Mouse (Mus musculus) forebrain, embryonic 11.5 days (tissue): ENCODE results near the gene Daam2. TPM values are rescaled to one million over a fixed set of nuclear protein-coding genes. Genes with fewer than 3 reads are reported as not detected.

Source experiments
- ATAC-seq: fragments of 200-750 bp; cut with Nextera tagmentation; replicated peaks from 2 replicates; pipeline ENCODE4 v1.8.0; 2017; ENCODE audit warnings: moderate TSS enrichment; ENCODE audit not compliant: low FRiP score
- DNase-seq: peaks from one replicate; pipeline ENCODE4 v3.0.0-alpha.2; 2017; ENCODE audit warnings: low spot score
- H3K27ac ChIP-seq: fragments of 300-500 bp; sonication (generic); 2 replicates; pipeline ENCODE4 v1.5.1; 2014; ENCODE audit warnings: low read depth, low read length
- H3K27me3 ChIP-seq: fragments of 300-500 bp; sonication (generic); 2 replicates; pipeline ENCODE4 v1.6.1; 2014; ENCODE audit warnings: mild to moderate bottlenecking, low read length, mixed read lengths; ENCODE audit not compliant: control insufficient read depth, insufficient read depth
- H3K36me3 ChIP-seq: fragments of 300-500 bp; sonication (generic); 2 replicates; pipeline ENCODE4 v1.6.1; 2014; ENCODE audit warnings: mild to moderate bottlenecking, low read length, moderate library complexity, mixed read lengths; ENCODE audit not compliant: control insufficient read depth, insufficient read depth
- H3K4me1 ChIP-seq: fragments of 300-500 bp; sonication (generic); replicated peaks from 2 replicates; pipeline ENCODE4 v1.6.1; 2014; ENCODE audit warnings: low read length, mixed read lengths; ENCODE audit not compliant: control insufficient read depth, insufficient read depth
- H3K4me2 ChIP-seq: fragments of 300-500 bp; sonication (generic); 2 replicates; pipeline ENCODE4 v1.6.1; 2014; ENCODE audit warnings: low read depth, mild to moderate bottlenecking, low read length, moderate library complexity, mixed read lengths; ENCODE audit not compliant: severe bottlenecking
- H3K4me3 ChIP-seq: fragments of 300-500 bp; sonication (generic); 2 replicates; pipeline ENCODE4 v1.5.1; 2014; ENCODE audit warnings: low read depth, low read length
- H3K9ac ChIP-seq: fragments of 300-500 bp; sonication (generic); 2 replicates; pipeline ENCODE4 v1.6.1; 2014; ENCODE audit warnings: low read length
- H3K9me3 ChIP-seq: fragments of 300-500 bp; sonication (generic); 2 replicates; pipeline ENCODE4 v1.6.1; 2016; ENCODE audit warnings: low read length, mixed read lengths; ENCODE audit not compliant: control insufficient read depth
- WGBS: fragments of 180-500 bp; shearing (Covaris S2); extraction: QIAGEN DNeasy Blood & Tissue Kit; methylation state at CpG from one replicate; pipeline ENCODE4 v1.1.7; 2014; 5-methylcytosine and 5-hydroxymethylcytosine counted together
- polyA plus RNA-seq: library from polyadenylated mRNA; unstranded; fragments of >200 nt; fragmentation: Nextera tagmentation; extraction: Ambion mirVana; gene quantifications from 2 replicates; pipeline ENCODE4 v1.2.1, GENCODE M21; 2014

Gene Daam2
- polyA plus RNA-seq, 1 experiment from 2014 or later = 1.5 TPM

DNA sequence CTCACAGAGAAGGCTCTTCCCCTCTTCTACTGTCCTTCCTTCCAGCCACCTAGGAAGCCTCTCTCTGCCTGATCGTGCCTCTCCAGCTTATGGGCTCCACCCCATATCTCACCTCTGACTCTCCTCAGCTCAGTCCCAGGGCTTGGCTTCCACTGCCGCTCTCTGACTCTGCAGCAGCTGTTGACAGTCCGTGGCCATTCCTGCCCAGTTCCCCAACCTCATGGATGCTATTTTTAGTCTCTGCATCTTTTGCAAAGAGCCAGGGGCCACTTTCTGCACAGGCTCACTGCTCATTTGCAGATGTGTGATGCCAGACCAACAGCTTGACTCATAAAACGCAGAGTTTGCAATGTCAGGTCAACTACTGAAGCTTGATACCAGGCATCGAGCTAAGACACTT is 75.0 kb downstream of the Daam2 start:
- WGBS = 85% methylated on average over 5 of the region's 5 CpGs

DNA sequence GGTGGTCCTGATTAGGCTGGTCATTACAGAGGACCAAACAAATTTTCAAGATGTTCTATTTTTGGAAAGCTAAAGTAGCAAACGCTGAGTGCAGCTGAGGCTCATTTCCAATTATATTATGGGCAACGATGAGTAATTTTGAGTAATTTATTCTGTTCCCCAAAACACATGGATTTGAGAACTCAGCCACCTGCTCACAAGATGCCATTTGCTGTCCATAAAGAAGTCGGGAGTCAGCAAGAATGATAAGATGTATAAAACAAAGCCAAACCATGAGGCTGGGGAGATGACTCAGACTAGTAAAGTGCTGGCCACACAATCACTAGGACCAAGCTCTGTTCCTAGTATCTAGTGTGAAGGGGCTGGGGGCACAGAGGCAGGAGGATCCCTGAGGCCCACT is 79.7 kb downstream of the Daam2 start:
- DNase-seq (no peak), ATAC-seq (no peak)
- Histone ChIP-seq H3K9me3 (no peaks in the 10 kb centered on the region), H3K4me3 (no peak overlapping the region), H3K27me3 (no peaks in the 10 kb centered on the region), H3K4me1 (no peaks in the 10 kb centered on the region), H3K4me2 (no peak overlapping the region), H3K27ac (no peak overlapping the region), H3K9ac (no peak overlapping the region), H3K36me3 (no peaks in the 10 kb centered on the region)
- 85% methylated on average over 3 of the region's 3 CpGs for WGBS

More for the DNA sequence above, 75.0 kb downstream of the Daam2 start:
- ATAC-seq (no peak), DNase-seq (no peak)
- no peak overlapping the region for H3K4me2 ChIP-seq
- H3K9me3 ChIP-seq = no peaks in the 10 kb centered on the region
- H3K4me3 ChIP-seq = no peak overlapping the region
- no peak overlapping the region for H3K27ac ChIP-seq
- no peaks in the 10 kb centered on the region for H3K4me1 ChIP-seq
- no peaks in the 10 kb centered on the region for H3K27me3 ChIP-seq
- H3K36me3 ChIP-seq = no peaks in the 10 kb centered on the region
- no peak overlapping the region for H3K9ac ChIP-seq

DNA sequence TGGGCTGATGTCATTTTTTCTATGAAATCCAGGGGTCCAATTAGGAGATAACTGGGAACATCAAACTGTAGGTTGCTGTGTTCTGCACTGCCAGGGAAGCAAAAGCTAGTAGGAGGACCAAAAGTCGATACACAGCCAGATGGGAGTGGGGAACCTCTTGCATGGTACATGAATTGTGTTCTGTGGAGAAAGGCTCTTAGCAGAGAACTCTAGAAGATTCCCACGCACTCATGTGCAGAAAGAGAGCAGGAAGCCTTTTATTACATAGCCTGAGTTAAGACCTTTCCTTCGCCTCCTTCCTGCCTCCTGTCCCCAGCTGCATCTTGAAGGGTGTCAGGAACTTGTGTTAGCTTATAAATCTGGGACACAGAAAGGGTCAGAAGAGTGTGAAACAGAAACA is 82.3 kb downstream of the Daam2 start:
- Histone ChIP-seq H3K4me1 (no peaks in the 10 kb centered on the region), H3K36me3 (no peaks in the 10 kb centered on the region), H3K4me2 (no peak overlapping the region), H3K27ac (no peak overlapping the region), H3K4me3 (no peak overlapping the region), H3K27me3 (no peaks in the 10 kb centered on the region), H3K9ac (no peak overlapping the region), H3K9me3 (no peaks in the 10 kb centered on the region)
- 87% methylated on average over 3 of the region's 3 CpGs for WGBS
- ATAC-seq = no peak
- DNase-seq = no peak

GRCm38 (mm10) chr17:49477370-49477769 is 86.8 kb downstream of the Daam2 start:
- DNase-seq (no peak), ATAC-seq (no peak)
- no peaks in the 10 kb centered on the region for H3K9me3 ChIP-seq
- no peak overlapping the region for H3K4me2 ChIP-seq
- H3K27ac ChIP-seq = no peak overlapping the region
- H3K27me3 ChIP-seq = no peaks in the 10 kb centered on the region
- no peaks in the 10 kb centered on the region for H3K4me1 ChIP-seq
- 84% methylated on average over 4 of the region's 4 CpGs for WGBS
- H3K9ac ChIP-seq = no peak overlapping the region
- no peak overlapping the region for H3K4me3 ChIP-seq
- H3K36me3 ChIP-seq = no peaks in the 10 kb centered on the region

- H3K9me3 ChIP-seq = no peaks in the 10 kb centered on the region
- WGBS = 80% methylated on average over 1 of the region's 1 CpGs
- no peak for DNase-seq
- H3K4me2 ChIP-seq = no peak overlapping the region
- H3K27ac ChIP-seq = no peak overlapping the region
- no peak overlapping the region for H3K9ac ChIP-seq
- H3K4me1 ChIP-seq = no peaks in the 10 kb centered on the region
- H3K27me3 ChIP-seq = no peaks in the 10 kb centered on the region
- no peak for ATAC-seq
- H3K4me3 ChIP-seq = no peak overlapping the region
- H3K36me3 ChIP-seq = no peaks in the 10 kb centered on the region
Observed at GRCm38 (mm10) chr17:49475174-49475573, 89.0 kb downstream of the Daam2 start.

DNA sequence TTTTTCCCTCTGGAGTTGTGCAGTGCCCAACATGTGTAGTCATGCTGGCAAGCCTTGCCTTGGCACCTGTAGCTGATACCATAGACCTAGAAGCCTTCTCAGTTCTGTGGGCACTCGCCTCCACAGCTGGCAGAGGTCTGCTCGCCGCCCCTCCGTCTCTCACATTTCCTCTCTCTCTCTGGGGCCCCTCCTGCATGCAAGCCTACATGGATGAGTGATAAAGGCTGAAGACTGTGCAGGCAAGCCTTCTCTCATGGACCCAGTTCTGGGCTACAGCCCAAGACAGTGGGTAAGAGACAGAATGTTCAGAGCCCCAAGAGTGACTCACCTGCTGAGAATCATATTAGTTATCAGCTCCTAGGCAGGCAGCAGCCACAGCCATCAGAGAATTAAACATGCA is 90.1 kb downstream of the Daam2 start:
- WGBS = 98% methylated on average over 4 of the region's 4 CpGs

GRCm38 (mm10) chr17:49472626-49473025 is 91.5 kb downstream of the Daam2 start:
- no peak overlapping the region for H3K4me3 ChIP-seq
- H3K27me3 ChIP-seq = no peaks in the 10 kb centered on the region
- no peak overlapping the region for H3K27ac ChIP-seq
- WGBS = 59% methylated on average over 8 of the region's 8 CpGs
- H3K4me2 ChIP-seq = no peak overlapping the region
- DNase-seq = no peak
- ATAC-seq = 0 out of 2 replicates have a peak, but pooled peaks have one; percentile 39
- no peak overlapping the region for H3K9ac ChIP-seq
- no peaks in the 10 kb centered on the region for H3K4me1 ChIP-seq
- H3K9me3 ChIP-seq = no peaks in the 10 kb centered on the region
- no peaks in the 10 kb centered on the region for H3K36me3 ChIP-seq

More for the DNA sequence above, 90.1 kb downstream of the Daam2 start:
- Histone ChIP-seq H3K9me3 (no peaks in the 10 kb centered on the region), H3K27me3 (no peaks in the 10 kb centered on the region), H3K36me3 (no peaks in the 10 kb centered on the region), H3K4me1 (no peaks in the 10 kb centered on the region), H3K4me3 (no peak overlapping the region), H3K4me2 (no peak overlapping the region), H3K27ac (no peak overlapping the region), H3K9ac (no peak overlapping the region)
- DNase-seq = no peak
- no peak for ATAC-seq

- no peaks in the 10 kb centered on the region for H3K27me3 ChIP-seq
- H3K36me3 ChIP-seq = no peaks in the 10 kb centered on the region
- no peak overlapping the region for H3K4me3 ChIP-seq
- no peak overlapping the region for H3K4me2 ChIP-seq
- no peaks in the 10 kb centered on the region for H3K9me3 ChIP-seq
- WGBS = 41% methylated on average over 4 of the region's 4 CpGs
- no peak overlapping the region for H3K27ac ChIP-seq
- no peak overlapping the region for H3K9ac ChIP-seq
- ATAC-seq (no peak; the same call in 1 of the 2 replicates), DNase-seq (peak; percentile 81)
- H3K4me1 ChIP-seq = no peaks in the 10 kb centered on the region
Observed at GRCm38 (mm10) chr17:49468223-49468622, 95.9 kb downstream of the Daam2 start.

GRCm38 (mm10) chr17:49464884-49465283 is 99.3 kb downstream of the Daam2 start:
- 81% methylated on average over 3 of the region's 3 CpGs for WGBS

More at GRCm38 (mm10) chr17:49464884-49465283, 99.3 kb downstream of the Daam2 start:
- DNase-seq (no peak), ATAC-seq (no peak)
- Histone ChIP-seq H3K27ac (no peak overlapping the region), H3K4me2 (no peak overlapping the region), H3K9ac (no peak overlapping the region), H3K27me3 (no peaks in the 10 kb centered on the region), H3K36me3 (no peaks in the 10 kb centered on the region), H3K4me1 (no peaks in the 10 kb centered on the region), H3K9me3 (no peaks in the 10 kb centered on the region), H3K4me3 (no peak overlapping the region)
